Mouse (Mus musculus): ENCODE measurements at regions not wholly inside any gene's neighbourhood (a gene's known extent, or its start where the extent isn't known, plus 50 kb on each side); places are given as distances from the start of the nearest gene placed in this dataset.

DNA sequence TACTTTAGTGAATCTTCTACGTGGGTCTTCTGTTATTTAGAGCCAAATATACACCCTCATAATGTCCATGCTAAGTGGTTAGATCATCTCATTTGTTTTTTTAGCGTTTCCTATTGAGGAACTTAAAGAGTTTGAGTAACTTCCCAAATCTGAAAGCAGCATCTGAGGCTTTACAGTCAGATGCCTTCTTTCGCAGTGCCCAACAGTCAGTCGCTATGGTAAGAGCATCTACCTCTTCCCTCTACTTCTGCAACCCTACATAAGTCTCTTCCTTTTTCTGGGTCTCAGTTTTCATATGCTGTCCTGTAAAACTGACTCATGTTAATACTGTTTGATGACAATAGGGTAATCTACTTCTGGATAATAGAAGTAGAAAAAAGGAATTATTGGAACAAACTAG lies 146.8 kb downstream of the Ktn1 start:
- DNase-seq (ENCODE audit: low spot score) = no peak

GRCm38 (mm10) chr14:47798203-47798602 lies 150.0 kb downstream of the Ktn1 start:
- DNase-seq (ENCODE audit: low spot score) = no peak

- no peak for DNase-seq (ENCODE audit: low spot score)
Observed at GRCm38 (mm10) chr14:47799564-47799963, 151.3 kb downstream of the Ktn1 start.

- DNase-seq (ENCODE audit: low spot score) = no peak
Observed at GRCm38 (mm10) chr14:47805202-47805601, 157.0 kb downstream of the Ktn1 start.

- no peak for DNase-seq (ENCODE audit: low spot score)
Observed at GRCm38 (mm10) chr14:47805771-47806535, 157.7 kb downstream of the Ktn1 start.

DNA sequence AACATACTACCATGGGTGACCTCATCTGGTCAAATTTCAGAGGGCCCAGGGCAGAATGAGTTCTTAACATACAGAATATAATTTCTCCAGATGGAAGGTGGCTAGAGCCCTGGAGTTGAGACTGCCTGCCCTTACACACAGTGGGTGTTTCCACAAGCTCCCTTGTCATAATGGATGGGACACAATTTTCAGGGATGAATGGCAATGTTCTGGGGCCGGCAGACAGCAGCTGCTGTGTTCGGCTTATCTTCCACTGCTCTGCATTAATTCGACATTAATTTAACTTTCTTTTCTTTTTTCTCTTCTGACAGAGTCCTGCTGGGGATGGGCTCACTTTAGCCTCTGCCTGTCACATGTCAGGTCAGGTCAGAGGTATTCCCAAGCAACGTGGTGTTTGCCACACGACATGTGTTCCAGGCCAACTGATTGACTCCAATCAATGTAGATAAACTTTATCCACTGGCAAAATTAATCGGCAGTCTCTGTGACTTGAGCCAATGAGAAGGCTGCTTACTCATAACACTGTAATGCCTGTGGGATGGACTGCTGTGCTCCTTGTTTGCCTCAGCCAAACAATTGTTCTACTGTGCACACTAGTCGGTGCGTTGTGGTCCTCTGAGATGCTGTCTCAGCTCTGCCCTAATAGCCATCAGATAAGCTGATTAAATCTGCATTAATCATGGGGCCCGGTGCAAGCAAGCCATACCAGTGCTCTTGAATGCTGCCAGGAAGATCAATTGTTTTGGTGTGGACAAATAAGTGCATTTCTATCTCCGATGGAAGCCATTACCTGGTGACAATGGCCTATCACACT lies 160.1 kb downstream of the Ktn1 start:
- DNase-seq (ENCODE audit: low spot score) = no peak

GRCm38 (mm10) chr14:47818224-47818623 lies 170.0 kb downstream of the Ktn1 start:
- no peak for DNase-seq (ENCODE audit: low spot score)

GRCm38 (mm10) chr14:47818641-47819040 lies 170.4 kb downstream of the Ktn1 start:
- DNase-seq (ENCODE audit: low spot score) = no peak

GRCm38 (mm10) chr14:47820571-47821143 lies 172.4 kb downstream of the Ktn1 start:
- DNase-seq (ENCODE audit: low spot score) = no peak

GRCm38 (mm10) chr14:47823182-47823581 lies 174.9 kb downstream of the Ktn1 start:
- DNase-seq (ENCODE audit: low spot score) = no peak

- DNase-seq (ENCODE audit: low spot score) = no peak
Observed at GRCm38 (mm10) chr14:47823696-47824095, 175.4 kb downstream of the Ktn1 start.

DNA sequence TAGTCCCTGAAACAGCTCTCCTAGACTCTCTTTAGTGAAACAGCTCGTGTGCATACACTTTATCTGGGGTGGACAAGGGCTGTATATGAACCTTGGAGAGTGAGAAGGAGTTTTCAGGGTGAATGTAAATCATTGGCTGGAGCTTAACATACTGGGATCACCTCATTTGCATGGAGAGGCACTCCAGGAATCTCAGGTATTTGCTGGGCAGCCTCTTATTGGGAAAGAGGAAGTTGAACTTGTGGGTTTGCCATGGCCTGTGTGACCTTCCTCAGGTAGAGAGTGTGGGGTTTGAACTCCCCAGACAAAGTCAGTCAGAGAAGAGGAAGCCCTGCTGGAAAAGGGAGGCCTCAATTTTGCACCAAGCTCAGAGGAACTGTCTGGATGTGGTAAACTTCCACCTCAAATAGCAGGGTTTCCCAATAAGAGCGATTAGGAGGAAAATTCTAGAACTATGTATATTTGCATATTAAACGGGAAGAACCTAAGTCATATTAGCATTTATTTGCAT lies 177.3 kb downstream of the Ktn1 start:
- DNase-seq (ENCODE audit: low spot score) = no peak

DNA sequence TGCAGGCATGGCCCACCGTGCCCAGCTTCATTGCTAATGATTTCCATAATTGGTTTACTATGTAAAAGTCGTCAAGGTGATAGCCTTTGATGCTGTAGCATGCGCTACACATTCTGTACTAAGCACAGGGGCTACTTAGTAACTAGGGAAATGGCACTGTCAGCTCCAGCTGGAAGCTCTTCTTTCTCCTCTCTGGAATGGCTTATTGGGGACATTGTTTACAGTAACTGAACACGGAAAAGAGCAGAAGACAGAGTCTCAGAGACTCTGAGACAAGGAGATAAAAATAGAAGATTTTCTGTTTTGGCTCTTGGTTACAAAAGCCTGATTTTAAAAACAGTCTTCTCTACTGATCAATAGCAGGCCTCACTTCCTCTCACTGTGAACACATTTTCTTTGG lies 178.3 kb downstream of the Ktn1 start:
- no peak for DNase-seq (ENCODE audit: low spot score)

- DNase-seq (ENCODE audit: low spot score) = no peak
Observed at GRCm38 (mm10) chr14:47827623-47828022, 179.4 kb downstream of the Ktn1 start.

GRCm38 (mm10) chr14:47833696-47834095 lies 185.4 kb downstream of the Ktn1 start:
- no peak for DNase-seq (ENCODE audit: low spot score)

DNA sequence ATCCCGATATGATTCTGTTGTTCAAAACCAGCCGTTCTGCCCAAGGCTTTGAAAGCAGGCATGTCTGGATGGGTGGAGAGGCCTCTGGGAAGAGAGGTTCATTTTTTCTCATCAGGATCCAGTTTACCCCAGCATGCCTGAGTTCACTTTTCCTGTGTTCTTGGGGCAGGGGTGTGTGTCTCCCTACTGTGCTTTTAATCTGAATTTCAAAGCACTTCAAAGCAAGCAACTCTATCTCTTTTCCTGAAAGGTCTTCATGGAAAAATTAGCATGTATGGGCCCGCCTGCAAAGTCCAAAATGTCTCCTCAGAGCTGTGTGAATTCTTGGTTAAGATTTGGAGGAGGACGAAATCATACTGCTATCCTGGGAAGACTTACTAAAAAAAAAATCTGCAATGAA lies 187.2 kb downstream of the Ktn1 start:
- DNase-seq (ENCODE audit: low spot score) = no peak

GRCm38 (mm10) chr14:47839493-47840215 lies 191.4 kb downstream of the Ktn1 start:
- no peak for DNase-seq (ENCODE audit: low spot score)

- no peak for DNase-seq (ENCODE audit: low spot score)
Observed at GRCm38 (mm10) chr14:47844366-47844765, 196.1 kb downstream of the Ktn1 start.

- no peak for DNase-seq (ENCODE audit: low spot score)
Observed at GRCm38 (mm10) chr14:47848861-47849260, 200.6 kb downstream of the Ktn1 start.

GRCm38 (mm10) chr14:47856280-47856765 lies 208.1 kb downstream of the Ktn1 start:
- DNase-seq (ENCODE audit: low spot score) = no peak

DNA sequence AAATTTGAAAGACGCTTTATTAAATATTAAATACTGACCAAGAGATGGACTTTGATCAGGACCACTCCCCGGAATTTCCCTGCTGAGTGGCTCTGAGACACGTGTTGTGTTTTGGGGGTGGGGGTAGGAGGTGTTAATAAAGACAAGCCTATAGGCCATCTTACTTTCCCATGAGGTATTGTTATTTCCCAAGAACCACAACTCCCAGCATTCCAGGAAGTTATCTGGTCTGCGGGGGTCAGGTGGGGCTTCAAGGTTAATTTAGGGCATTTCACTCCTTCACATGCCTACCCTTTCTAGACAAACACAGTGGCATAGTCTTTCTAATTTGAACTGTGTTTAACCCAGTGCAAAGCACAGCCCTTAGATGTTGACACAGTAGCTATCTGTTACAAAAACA lies 209.0 kb downstream of the Ktn1 start:
- no peak for DNase-seq (ENCODE audit: low spot score)

Data from urinary bladder, postnatal 25 days (tissue).